Mouse (Mus musculus) midbrain, embryonic 14.5 days (tissue): Measurements from ENCODE around the gene Bud13. TPM values are rescaled to one million over a fixed set of nuclear protein-coding genes. Genes with fewer than 3 reads are reported as not detected.

Source experiments
- ATAC-seq: fragments of 200-750 bp; cut with Nextera tagmentation; 2 replicates; pipeline ENCODE4 v1.8.0; 2017; ENCODE audit warnings: moderate number of reproducible peaks, moderate library complexity; ENCODE audit not compliant: low FRiP score, low TSS enrichment
- DNase-seq: peaks from one replicate; pipeline ENCODE4 v3.0.0-alpha.2; 2015
- H3K27ac ChIP-seq: fragments of 300-500 bp; sonication (generic); replicated peaks from 2 replicates; pipeline ENCODE4 v1.5.1; 2014; ENCODE audit warnings: mild to moderate bottlenecking, low read depth, low read length, moderate library complexity
- H3K27me3 ChIP-seq: fragments of 300-500 bp; sonication (generic); 2 replicates; pipeline ENCODE4 v1.6.1; 2014; ENCODE audit warnings: low read length, control low read depth, mixed read lengths; ENCODE audit not compliant: control insufficient read depth, insufficient read depth
- H3K36me3 ChIP-seq: fragments of 300-500 bp; sonication (generic); 2 replicates; pipeline ENCODE4 v1.6.1; 2014; ENCODE audit warnings: low read length, control low read depth; ENCODE audit not compliant: control insufficient read depth, insufficient read depth
- H3K4me1 ChIP-seq: fragments of 300-500 bp; sonication (generic); 2 replicates; pipeline ENCODE4 v1.6.1; 2014; ENCODE audit warnings: mild to moderate bottlenecking, antibody characterized with exemption, low read length, control low read depth; ENCODE audit not compliant: control insufficient read depth, insufficient read depth
- H3K4me2 ChIP-seq: fragments of 300-500 bp; sonication (generic); 2 replicates; pipeline ENCODE4 v1.6.1; 2014; ENCODE audit warnings: mild to moderate bottlenecking, low read length, moderate library complexity
- H3K4me3 ChIP-seq: fragments of 300-500 bp; sonication (generic); replicated peaks from 2 replicates; pipeline ENCODE4 v1.5.1; 2014; ENCODE audit warnings: low read depth, low read length
- H3K9ac ChIP-seq: fragments of 300-500 bp; sonication (generic); replicated peaks from 2 replicates; pipeline ENCODE4 v1.6.1; 2014; ENCODE audit warnings: mild to moderate bottlenecking, low read length, moderate library complexity
- H3K9me3 ChIP-seq: fragments of 300-500 bp; sonication (generic); 2 replicates; pipeline ENCODE4 v1.6.1; 2016; ENCODE audit warnings: low read length, control low read depth, mixed read lengths; ENCODE audit not compliant: control insufficient read depth
- WGBS: fragments of 180-500 bp; shearing (Covaris S2); extraction: QIAGEN DNeasy Blood & Tissue Kit; methylation state at CpG from one replicate; pipeline ENCODE4 v1.1.7; 2014; 5-methylcytosine and 5-hydroxymethylcytosine counted together
- polyA plus RNA-seq: library from polyadenylated mRNA; unstranded; fragments of >200 nt; fragmentation: Nextera tagmentation; extraction: Ambion mirVana; gene quantifications from 2 replicates; pipeline ENCODE4 v1.2.1, GENCODE M21; 2014

Gene Bud13
- polyA plus RNA-seq, 1 experiment from 2014 or later, result 16.9 TPM

DNA sequence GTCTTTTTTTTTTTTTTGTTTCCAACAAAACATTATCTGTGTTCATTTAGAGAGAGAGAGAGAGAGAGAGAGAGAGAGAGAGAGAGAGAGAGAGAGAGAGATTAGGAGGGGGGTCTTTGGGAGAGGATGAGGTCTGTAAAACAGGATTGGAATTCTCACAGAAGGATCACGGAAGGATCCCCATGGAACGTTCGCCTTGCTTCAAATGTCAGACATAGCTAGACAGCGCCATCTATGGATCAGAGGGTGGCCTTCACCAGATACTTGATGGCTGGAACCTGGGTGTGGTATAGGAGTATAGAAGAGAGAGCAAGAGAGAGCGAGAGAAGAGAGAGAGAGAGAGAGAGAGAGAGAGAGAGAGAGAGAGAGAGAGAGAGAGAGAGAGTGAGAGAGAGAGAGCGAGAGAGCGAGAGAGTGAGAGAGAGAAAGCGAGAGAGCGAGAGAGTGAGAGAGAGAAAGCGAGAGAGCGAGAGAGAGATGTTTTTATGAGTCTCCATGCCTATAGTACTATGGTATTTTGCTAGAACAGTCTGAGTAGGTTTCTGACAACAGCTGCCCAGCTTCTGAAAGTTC, 36.0 kb upstream of the Bud13 start:
- Histone ChIP-seq H3K9me3 (no peaks in the 10 kb centered on the region), H3K27ac (no peak overlapping the region), H3K36me3 (no peaks in the 10 kb centered on the region), H3K9ac (no peak overlapping the region), H3K4me1 (no peaks in the 10 kb centered on the region), H3K4me3 (no peak overlapping the region), H3K27me3 (no peaks in the 10 kb centered on the region), H3K4me2 (no peak overlapping the region)
- DNase-seq, result peak; percentile 95
- no peak for ATAC-seq
- WGBS, result 27% methylated on average over 11 of the region's 11 CpGs

- ATAC-seq (no peak), DNase-seq (no peak)
- no peaks in the 10 kb centered on the region; the same call in 1 of the 2 replicates for H3K27me3 ChIP-seq
- H3K27ac ChIP-seq, result no peak overlapping the region
- H3K4me2 ChIP-seq, result no peak overlapping the region
- no peaks in the 10 kb centered on the region for H3K4me1 ChIP-seq
- 88% methylated on average over 7 of the region's 7 CpGs for WGBS
- H3K9ac ChIP-seq, result no peak overlapping the region
- no peak overlapping the region for H3K4me3 ChIP-seq
- no peaks in the 10 kb centered on the region for H3K36me3 ChIP-seq
- H3K9me3 ChIP-seq, result no peaks in the 10 kb centered on the region
These were observed 26.6 kb upstream of the Bud13 start for GRCm38 (mm10) chr9:46256177-46256576.

DNA sequence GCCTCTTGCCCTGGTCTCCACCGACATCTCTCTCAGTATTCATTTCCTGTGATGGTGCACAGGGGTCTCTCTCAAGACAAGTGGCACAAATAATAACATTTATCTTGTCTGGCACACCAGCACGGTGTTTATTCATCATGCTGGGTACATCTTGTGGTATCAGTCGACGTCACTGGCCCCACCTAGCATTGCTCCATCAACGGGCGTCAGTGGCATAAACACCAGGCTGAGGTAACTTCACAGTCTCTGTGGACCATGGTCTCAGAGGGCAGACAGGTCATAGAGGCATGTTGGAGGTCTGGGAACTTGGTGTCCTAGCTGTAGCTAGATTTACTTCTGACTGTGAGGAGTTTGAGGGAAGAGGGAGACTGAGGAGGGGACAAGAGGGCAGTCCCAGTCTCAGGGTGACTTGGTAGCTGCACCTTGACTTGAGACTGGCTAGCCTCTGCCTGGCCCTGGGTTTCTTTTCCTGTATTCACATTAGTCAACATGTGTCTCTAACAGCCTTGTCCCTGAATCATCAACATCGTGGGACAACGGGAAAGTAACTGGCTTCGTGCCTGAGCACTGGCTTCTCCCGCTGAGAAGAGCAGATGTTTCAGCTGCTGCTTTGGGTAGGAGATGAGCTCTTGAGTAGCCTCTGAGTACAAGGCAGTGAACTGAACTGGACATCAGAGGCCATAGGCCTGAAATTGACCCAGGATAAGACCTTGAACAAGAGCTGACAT, 26.0 kb upstream of the Bud13 start:
- DNase-seq (no peak), ATAC-seq (no peak)
- H3K9me3 ChIP-seq, result no peaks in the 10 kb centered on the region
- H3K36me3 ChIP-seq, result no peaks in the 10 kb centered on the region
- WGBS, result 92% methylated on average over 10 of the region's 10 CpGs
- H3K4me1 ChIP-seq, result no peaks in the 10 kb centered on the region
- no peak overlapping the region for H3K4me2 ChIP-seq
- H3K9ac ChIP-seq, result no peak overlapping the region
- H3K27me3 ChIP-seq, result no peaks in the 10 kb centered on the region; the same call in 1 of the 2 replicates
- no peak overlapping the region for H3K4me3 ChIP-seq
- H3K27ac ChIP-seq, result no peak overlapping the region

DNA sequence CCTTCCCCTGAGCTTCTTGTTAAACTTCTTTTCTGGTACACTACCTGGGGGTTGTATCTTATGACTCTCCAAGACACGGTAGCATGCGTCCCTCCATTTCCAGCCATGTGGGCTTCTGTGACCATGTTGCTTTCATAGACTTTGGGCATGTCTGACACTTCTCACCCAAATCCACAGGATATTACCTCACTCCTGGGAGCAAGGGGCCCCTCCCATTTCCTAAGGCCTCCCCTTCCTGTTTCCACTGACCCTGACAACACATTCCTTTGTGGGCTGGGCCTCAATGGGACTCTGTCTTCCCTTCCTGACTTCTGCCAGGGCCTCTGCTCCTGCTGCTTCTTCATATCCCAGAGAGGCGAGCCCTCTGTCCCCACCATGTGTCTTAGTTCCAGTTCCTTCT, 25.3 kb upstream of the Bud13 start:
- H3K4me1 ChIP-seq, result no peaks in the 10 kb centered on the region
- no peak overlapping the region for H3K27ac ChIP-seq
- no peaks in the 10 kb centered on the region; the same call in 1 of the 2 replicates for H3K27me3 ChIP-seq
- H3K9me3 ChIP-seq, result no peaks in the 10 kb centered on the region
- no peak overlapping the region for H3K9ac ChIP-seq
- H3K36me3 ChIP-seq, result no peaks in the 10 kb centered on the region
- no peak overlapping the region for H3K4me3 ChIP-seq
- WGBS, result 89% methylated on average over 3 of the region's 3 CpGs
- no peak for ATAC-seq
- H3K4me2 ChIP-seq, result no peak overlapping the region
- no peak for DNase-seq

GRCm38 (mm10) chr9:46259111-46259510, 23.7 kb upstream of the Bud13 start:
- Histone ChIP-seq H3K9me3 (no peaks in the 10 kb centered on the region), H3K4me2 (no peak overlapping the region), H3K27me3 (no peaks in the 10 kb centered on the region; the same call in 1 of the 2 replicates), H3K4me3 (no peak overlapping the region), H3K36me3 (no peaks in the 10 kb centered on the region), H3K4me1 (no peaks in the 10 kb centered on the region), H3K27ac (no peak overlapping the region), H3K9ac (no peak overlapping the region)
- WGBS, result 90% methylated on average over 6 of the region's 6 CpGs
- DNase-seq (no peak), ATAC-seq (no peak)

DNA sequence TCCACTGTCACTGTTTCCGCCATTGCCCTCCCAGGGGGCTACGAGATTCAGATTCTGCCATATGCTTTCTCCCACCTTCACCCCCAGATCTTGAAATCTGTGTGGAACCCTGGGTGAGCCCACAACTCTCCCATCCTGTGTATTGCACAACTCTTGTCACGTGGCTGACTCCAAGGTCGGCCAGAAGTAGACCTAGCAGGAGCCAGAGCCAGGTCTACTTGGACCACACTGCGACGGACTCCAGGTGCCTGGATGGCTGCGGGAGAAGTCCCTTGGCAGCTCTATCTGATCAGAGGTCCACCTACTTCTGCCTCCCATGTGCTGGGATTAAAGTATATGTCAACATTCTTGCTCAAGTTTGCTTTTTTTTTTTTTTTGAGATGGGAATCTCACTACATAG, 21.7 kb upstream of the Bud13 start:
- DNase-seq (no peak), ATAC-seq (no peak)
- no peaks in the 10 kb centered on the region for H3K9me3 ChIP-seq
- no peak overlapping the region for H3K27ac ChIP-seq
- H3K27me3 ChIP-seq, result no peaks in the 10 kb centered on the region; the same call in 1 of the 2 replicates
- no peak overlapping the region for H3K4me3 ChIP-seq
- no peak overlapping the region for H3K9ac ChIP-seq
- no peaks in the 10 kb centered on the region for H3K36me3 ChIP-seq
- WGBS, result 84% methylated on average over 7 of the region's 7 CpGs
- no peaks in the 10 kb centered on the region for H3K4me1 ChIP-seq
- no peak overlapping the region for H3K4me2 ChIP-seq

DNA sequence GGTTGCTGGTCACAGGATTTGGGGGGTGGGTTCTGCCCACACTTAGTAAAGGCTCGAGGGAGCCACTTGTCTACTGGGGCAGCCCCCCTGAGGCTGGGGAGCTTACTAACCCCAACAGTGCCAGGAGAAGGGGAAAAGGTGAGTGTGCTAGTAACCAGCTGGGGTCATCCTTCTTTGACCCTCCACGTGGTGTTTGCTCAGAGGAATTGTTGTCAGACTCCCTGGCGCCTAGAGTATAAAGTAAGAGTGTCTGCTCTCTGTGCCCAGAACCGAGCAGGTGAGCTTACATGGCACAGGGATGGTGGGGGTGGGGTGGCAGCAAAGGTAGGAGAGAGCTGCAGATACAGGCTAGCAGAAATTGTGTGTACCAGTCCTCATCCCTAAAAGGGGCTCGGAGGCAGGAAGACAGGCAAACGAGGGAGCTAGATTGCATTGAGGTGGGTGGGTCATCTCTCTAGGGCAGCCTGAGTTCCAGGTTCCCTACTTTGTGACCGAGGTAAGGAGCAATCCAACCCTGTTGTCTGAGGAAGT, 14.4 kb upstream of the Bud13 start, which contains the start of gene Apoa5:
Gene Apoa5, plus strand, starts transcription at position 291 of the 531 bp plus-strand sequence.
- ATAC-seq, result no peak

DNA sequence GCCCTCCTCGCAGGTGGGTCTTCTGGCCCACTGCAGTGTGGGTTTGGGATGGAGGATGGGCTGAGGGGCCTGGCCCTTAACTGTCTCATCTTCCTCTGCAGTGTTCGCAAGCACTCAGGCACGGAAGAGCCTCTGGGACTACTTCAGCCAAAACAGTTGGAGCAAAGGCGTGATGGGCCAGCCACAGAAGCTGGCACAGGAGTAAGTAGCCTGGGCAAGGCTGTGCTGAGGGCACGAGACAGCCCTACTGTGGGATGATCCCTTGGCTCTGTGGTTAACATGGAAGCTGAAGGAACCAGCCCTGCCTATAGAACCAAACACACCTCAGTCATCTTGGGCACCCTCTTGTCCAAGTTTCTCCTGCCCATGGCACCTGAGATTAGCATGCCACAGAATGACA, 13.7 kb upstream of the Bud13 start:
- Histone ChIP-seq H3K9me3 (no peaks in the 10 kb centered on the region), H3K27me3 (peaks cover 6% of the 10 kb centered on the region; the same call in 1 of the 2 replicates), H3K4me1 (peaks cover 5% of the 10 kb centered on the region), H3K36me3 (no peaks in the 10 kb centered on the region), H3K9ac (no peak overlapping the region), H3K4me2 (no peak overlapping the region), H3K4me3 (no peak overlapping the region), H3K27ac (no peak overlapping the region)
- 85% methylated on average over 5 of the region's 5 CpGs for WGBS
- DNase-seq (no peak), ATAC-seq (no peak)

More for the DNA sequence above, 14.4 kb upstream of the Bud13 start, which contains the start of gene Apoa5:
- H3K4me2 ChIP-seq, result no peak within 1 kb of the TSS
- H3K9me3 ChIP-seq, result no peaks in the 10 kb centered on the region
- no peak within 1 kb of the TSS for H3K4me3 ChIP-seq
- 58% methylated on average over 7 of the region's 7 CpGs for WGBS
- no peak within 1 kb of the TSS for H3K27ac ChIP-seq
- H3K27me3 ChIP-seq, result peaks cover 6% of the 10 kb centered on the region; the same call in 1 of the 2 replicates
- no peak within 1 kb of the TSS for H3K9ac ChIP-seq
- no peaks in the 10 kb centered on the region for H3K4me1 ChIP-seq
- no peaks in the 10 kb centered on the region for H3K36me3 ChIP-seq
- no peak for DNase-seq
